Mouse (Mus musculus) heart, adult 2 months (tissue): Measurements from ENCODE around the gene 2310061N02Rik.
"Not testable (repeated sequence)": the region's sequence is repeated elsewhere in the genome, so short reads cannot be mapped to it uniquely, and the experiment has no call there.

Experiments used
- EP300 ChIP-seq: fragments of 200-500 bp; IDR thresholded peaks from 2 replicates; pipeline ENCODE4 v1.6.1; 2011; ENCODE audit warnings: low read depth, low read length, control low read depth; ENCODE audit not compliant: insufficient read depth
- POLR2A ChIP-seq: fragments of 200-500 bp; IDR thresholded peaks from 2 replicates; pipeline ENCODE4 v1.6.1; 2011; ENCODE audit warnings: mild to moderate bottlenecking, low read depth, low read length, control low read depth; ENCODE audit not compliant: insufficient read depth

- not testable (repeated sequence) for TF ChIP-seq EP300, POLR2A
Measured at GRCm38 (mm10) chr16:88751535-88751934, 43.8 kb upstream of the 2310061N02Rik start, which contains the start of gene Krtap13.
